Comparison of ENCODE assay signal across 8 mouse cellular contexts in the genomic region with DNA sequence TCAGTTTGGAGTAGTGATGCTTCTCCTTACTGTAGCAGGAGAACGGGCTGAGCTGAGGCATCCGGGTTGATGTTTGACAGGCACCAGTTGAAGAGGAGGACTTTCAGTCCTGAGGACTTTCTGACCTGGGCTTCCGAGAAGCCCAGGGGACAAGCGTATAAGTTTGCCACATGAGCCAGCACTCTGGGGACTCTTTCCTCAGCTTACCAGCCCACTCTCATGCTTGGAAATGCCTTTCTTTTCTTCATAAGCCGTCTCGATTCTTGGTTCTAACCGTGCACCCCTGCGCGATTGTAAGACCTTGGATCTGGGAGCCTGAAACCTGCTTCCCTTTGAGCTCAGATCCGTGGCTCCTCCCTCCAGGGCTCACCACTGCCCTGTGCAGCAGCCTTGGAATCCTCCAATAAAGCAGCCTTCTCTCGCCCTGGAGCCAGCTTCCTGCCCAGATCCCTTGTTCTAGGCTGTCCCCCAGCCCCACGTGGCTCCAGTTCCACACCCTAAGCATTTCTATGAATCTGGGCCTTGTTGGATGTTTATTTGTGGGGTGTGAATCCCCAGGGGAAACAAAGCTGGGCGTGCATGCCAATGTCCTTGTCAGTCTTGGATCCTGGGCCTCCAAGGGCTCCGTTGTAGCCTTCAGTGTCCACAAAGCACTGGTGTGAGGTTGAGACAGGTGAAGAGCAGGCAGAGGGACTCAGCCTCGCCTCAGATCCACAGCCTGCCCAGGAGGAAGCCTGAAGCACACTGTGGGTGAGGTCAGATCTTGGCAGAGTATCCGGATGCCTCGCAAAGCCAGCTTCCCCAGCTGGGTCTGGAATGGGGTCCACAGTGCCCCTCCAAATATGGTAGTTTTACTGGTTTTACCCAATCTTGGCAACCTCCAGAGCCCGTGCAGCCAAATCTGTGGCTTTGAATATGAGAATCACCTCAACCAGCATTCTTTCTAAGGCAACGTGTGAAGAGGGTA.
DNase-seq lines count a peak whose midpoint lies in the region; ATAC-seq and TF ChIP-seq lines count a peak whose summit lies in the region.

No protein-coding gene starts in this region.

- peak; percentile 42; the same call in 1 of the 2 replicates for ATAC-seq in forebrain, embryonic 16.5 days
- ATAC-seq in intestine, postnatal 0 days = peak; percentile 81
- ATAC-seq in liver, postnatal 0 days = no peak

- no peak overlapping the region for H3K9ac ChIP-seq in forebrain, embryonic 16.5 days (replicated peaks; ENCODE audit: low read depth, low read length)
- 0 out of 2 replicates have a peak overlapping the region, but pooled peaks have one; percentile 28 for H3K9ac ChIP-seq in intestine, postnatal 0 days (ENCODE audit: low read depth, low read length)
- no peak overlapping the region; the same call in 1 of the 2 replicates for H3K9ac ChIP-seq in liver, postnatal 0 days (replicated peaks)

- H3K27me3 ChIP-seq in forebrain, embryonic 16.5 days (replicated peaks; ENCODE audit: control insufficient read depth, insufficient read depth, low read length) = no peaks in the 10 kb centered on the region
- no peaks in the 10 kb centered on the region for H3K27me3 ChIP-seq in intestine, postnatal 0 days (replicated peaks; ENCODE audit: control insufficient read depth, insufficient read depth, low read length)
- H3K27me3 ChIP-seq in liver, postnatal 0 days (ENCODE audit: insufficient read depth, low read length) = no peaks in the 10 kb centered on the region

- H3K9me3 ChIP-seq in forebrain, embryonic 16.5 days (ENCODE audit: control insufficient read depth, low read length) = no peaks in the 10 kb centered on the region
- H3K9me3 ChIP-seq in intestine, postnatal 0 days (ENCODE audit: control insufficient read depth) = no peaks in the 10 kb centered on the region
- H3K9me3 ChIP-seq in liver, postnatal 0 days (ENCODE audit: low read length) = no peaks in the 10 kb centered on the region

- DNase-seq in thymus, postnatal 4 days = peak; percentile 23
- no peak for DNase-seq in thymus, postnatal 25 days
- DNase-seq in liver, postnatal 0 days = no peak
- DNase-seq in testis, postnatal 10 days (ENCODE audit: low spot score) = peak; percentile 49
- DNase-seq in layer of hippocampus, postnatal 25 days (ENCODE audit: extremely low spot score in 1 of 2, low spot score in 1 of 2) = no peak
- no peak for DNase-seq in thymus, adult 18-20 months

- H3K27ac ChIP-seq in forebrain, embryonic 16.5 days (ENCODE audit: low read length) = no peak overlapping the region
- peak overlapping the region; percentile 73 for H3K27ac ChIP-seq in intestine, postnatal 0 days (ENCODE audit: low read depth, low read length)
- peak overlapping the region; percentile 85 for H3K27ac ChIP-seq in liver, postnatal 0 days (ENCODE audit: low read depth)

- H3K4me2 ChIP-seq in forebrain, embryonic 16.5 days (ENCODE audit: low read length) = no peak overlapping the region
- H3K4me2 ChIP-seq in intestine, postnatal 0 days (replicated peaks; ENCODE audit: low read depth) = peak overlapping the region; percentile 43
- H3K4me2 ChIP-seq in liver, postnatal 0 days (ENCODE audit: low read depth, low read length) = peak overlapping the region; percentile 40

- no peaks in the 10 kb centered on the region for H3K36me3 ChIP-seq in forebrain, embryonic 16.5 days (ENCODE audit: control insufficient read depth, insufficient read depth)
- H3K36me3 ChIP-seq in intestine, postnatal 0 days (ENCODE audit: control insufficient read depth, insufficient read depth) = no peaks in the 10 kb centered on the region
- no peaks in the 10 kb centered on the region for H3K36me3 ChIP-seq in liver, postnatal 0 days (replicated peaks; ENCODE audit: insufficient read depth, low read length)

- TF ChIP-seq EP300 in liver, postnatal 0 days (IDR thresholded peaks at IDR 0.05; ENCODE audit: low read depth) = no peak

- H3K4me3 ChIP-seq in forebrain, embryonic 16.5 days (replicated peaks; ENCODE audit: low read length) = no peak overlapping the region
- H3K4me3 ChIP-seq in intestine, postnatal 0 days (ENCODE audit: low read depth, low read length) = no peak overlapping the region
- H3K4me3 ChIP-seq in liver, postnatal 0 days (ENCODE audit: low read depth, low read length) = no peak overlapping the region

- no peak for TF ChIP-seq CTCF in intestine, postnatal 0 days (IDR thresholded peaks at IDR 0.05; ENCODE audit: low read depth)
- no peak for TF ChIP-seq CTCF in liver, postnatal 0 days (IDR thresholded peaks at IDR 0.05; ENCODE audit: low read depth)

- WGBS in forebrain, embryonic 16.5 days = 46% methylated on average over 19 of the region's 19 CpGs
- WGBS in intestine, postnatal 0 days = 17% methylated on average over 19 of the region's 19 CpGs
- 28% methylated on average over 19 of the region's 19 CpGs for WGBS in liver, postnatal 0 days (ENCODE audit: insufficient replicate concordance)

- peaks cover 18% of the 10 kb centered on the region for H3K4me1 ChIP-seq in forebrain, embryonic 16.5 days (replicated peaks; ENCODE audit: control insufficient read depth, insufficient read depth, low read length)
- H3K4me1 ChIP-seq in intestine, postnatal 0 days (replicated peaks; ENCODE audit: control insufficient read depth, insufficient read depth, low read length) = peaks cover 5% of the 10 kb centered on the region
- peaks cover 46% of the 10 kb centered on the region for H3K4me1 ChIP-seq in liver, postnatal 0 days (ENCODE audit: insufficient read depth)

Comparison
In these comparisons a context has a peak if more than half of its experiments do, and no peak if none do; other contexts are left out.
1. DNase-seq: peak in thymus, postnatal 4 days (single experiment) and testis, postnatal 10 days (single experiment); none in thymus, postnatal 25 days (single experiment), liver, postnatal 0 days (single experiment), layer of hippocampus, postnatal 25 days (0 of 2) and thymus, adult 18-20 months (0 of 2).